ENCODE assay signal across 14 mouse cellular contexts in the genomic region with DNA sequence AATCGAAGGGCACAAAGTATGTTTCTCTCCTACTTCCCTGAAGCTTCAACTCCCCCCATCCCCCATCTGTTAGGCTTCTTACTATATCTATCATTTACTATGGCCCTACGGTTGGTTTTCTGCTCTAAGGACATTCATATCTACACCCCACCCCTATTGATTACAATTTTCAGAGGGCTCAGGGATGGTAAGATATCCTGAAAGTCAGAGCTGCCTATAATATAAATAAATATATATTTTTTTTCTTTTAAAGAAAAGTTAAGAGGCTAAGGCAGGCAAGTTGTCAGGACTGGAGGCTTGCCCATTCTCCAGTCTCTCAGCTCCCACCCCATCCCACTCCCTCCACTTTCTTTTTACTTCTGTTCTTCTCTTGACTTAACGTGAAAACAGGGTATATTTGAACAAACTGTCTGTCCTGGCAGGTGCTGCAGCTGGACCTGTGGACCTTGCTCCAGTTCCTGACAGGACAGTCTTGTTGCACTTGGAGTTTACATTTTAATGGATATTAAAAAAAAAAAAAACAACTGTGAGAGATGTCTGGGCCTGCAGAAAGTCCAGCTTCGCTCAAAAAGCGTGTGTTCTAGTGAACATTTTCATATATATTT. TPM values are rescaled to one million over a fixed set of nuclear protein-coding genes. Genes with fewer than 3 reads are reported as not detected.
DNase-seq lines count a peak whose midpoint lies in the region; ATAC-seq lines count a peak whose summit lies in the region.
"Had no signal": no experiment of that assay in that cellular context is flagged by ENCODE, and none has a peak within 500 bp of the region (broad histone marks: within the 10 kb centered on the region; RNA-seq: fewer than 3 reads in every experiment).

No protein-coding gene starts in this region.

- peak overlapping the region; percentile 99 for H3K27ac ChIP-seq in lung, embryonic 15.5 days
- peak overlapping the region; percentile 84; the same call in 1 of the 2 replicates for H3K27ac ChIP-seq in intestine, embryonic 16.5 days (ENCODE audit: low read length)
- H3K27ac ChIP-seq in limb, embryonic 11.5 days (replicated peaks; ENCODE audit: low read depth, low read length) = no peak overlapping the region
- H3K27ac ChIP-seq: embryonic facial prominence, embryonic 13.5 days; forebrain, embryonic 15.5 days; midbrain, embryonic 12.5 days had no signal

- H3K9ac ChIP-seq in lung, embryonic 15.5 days = 0 out of 2 replicates have a peak overlapping the region, but pooled peaks have one; percentile 70
- H3K9ac ChIP-seq in intestine, embryonic 16.5 days (ENCODE audit: low read depth, low read length) = no peak overlapping the region
- H3K9ac ChIP-seq in limb, embryonic 11.5 days (ENCODE audit: low read length) = no peak overlapping the region
- H3K9ac ChIP-seq: embryonic facial prominence, embryonic 13.5 days; forebrain, embryonic 15.5 days; midbrain, embryonic 12.5 days had no signal

- 40% methylated on average over 5 of the region's 5 CpGs for WGBS in lung, embryonic 15.5 days
- WGBS in intestine, embryonic 16.5 days = 41% methylated on average over 5 of the region's 5 CpGs
- 40% methylated on average over 5 of the region's 5 CpGs for WGBS in limb, embryonic 11.5 days

- peaks cover 57% of the 10 kb centered on the region for H3K4me1 ChIP-seq in lung, embryonic 15.5 days
- peaks cover 47% of the 10 kb centered on the region for H3K4me1 ChIP-seq in intestine, embryonic 16.5 days (ENCODE audit: control insufficient read depth, insufficient read depth, low read length)
- H3K4me1 ChIP-seq in limb, embryonic 11.5 days (ENCODE audit: control insufficient read depth, insufficient read depth, low read length) = peaks cover 33% of the 10 kb centered on the region

- H3K36me3 ChIP-seq in lung, embryonic 15.5 days = no peaks in the 10 kb centered on the region
- H3K36me3 ChIP-seq in intestine, embryonic 16.5 days (ENCODE audit: control insufficient read depth, insufficient read depth, low read length) = no peaks in the 10 kb centered on the region
- H3K36me3 ChIP-seq in limb, embryonic 11.5 days (ENCODE audit: control insufficient read depth, insufficient read depth, low read length) = no peaks in the 10 kb centered on the region
- H3K36me3 ChIP-seq: embryonic facial prominence, embryonic 13.5 days; forebrain, embryonic 15.5 days; midbrain, embryonic 12.5 days had no signal

- H3K4me2 ChIP-seq in lung, embryonic 15.5 days = peak overlapping the region; percentile 80
- H3K4me2 ChIP-seq in intestine, embryonic 16.5 days (ENCODE audit: low read depth, low read length) = no peak overlapping the region
- no peak overlapping the region for H3K4me2 ChIP-seq in limb, embryonic 11.5 days (ENCODE audit: low read depth, severe bottlenecking)
- H3K4me2 ChIP-seq: embryonic facial prominence, embryonic 13.5 days; forebrain, embryonic 15.5 days; midbrain, embryonic 12.5 days had no signal

- H3K4me3 ChIP-seq in lung, embryonic 15.5 days = no peak overlapping the region
- no peak overlapping the region for H3K4me3 ChIP-seq in intestine, embryonic 16.5 days (ENCODE audit: low read length)
- no peak overlapping the region for H3K4me3 ChIP-seq in limb, embryonic 11.5 days (ENCODE audit: low read depth, low read length)
- H3K4me3 ChIP-seq: embryonic facial prominence, embryonic 13.5 days; forebrain, embryonic 15.5 days; midbrain, embryonic 12.5 days had no signal

- no peak for ATAC-seq in lung, embryonic 15.5 days (ENCODE audit: borderline replicate concordance, extremely low read depth, low FRiP score, low TSS enrichment)
- ATAC-seq in intestine, embryonic 16.5 days = no peak
- ATAC-seq in limb, embryonic 11.5 days (ENCODE audit: insufficient number of reproducible peaks, low FRiP score, low TSS enrichment, low read depth) = no peak
- ATAC-seq: forebrain, embryonic 15.5 days had no signal

- peaks cover 70% of the 10 kb centered on the region for H3K27me3 ChIP-seq in lung, embryonic 15.5 days
- peaks cover 11% of the 10 kb centered on the region; the same call in 1 of the 2 replicates for H3K27me3 ChIP-seq in intestine, embryonic 16.5 days (replicated peaks; ENCODE audit: control insufficient read depth, insufficient read depth, low read length)
- peaks cover 81% of the 10 kb centered on the region for H3K27me3 ChIP-seq in limb, embryonic 11.5 days (ENCODE audit: control insufficient read depth, insufficient read depth, low read length)

- no peaks in the 10 kb centered on the region for H3K9me3 ChIP-seq in lung, embryonic 15.5 days
- H3K9me3 ChIP-seq in intestine, embryonic 16.5 days (ENCODE audit: control insufficient read depth, low read length) = no peaks in the 10 kb centered on the region
- H3K9me3 ChIP-seq in limb, embryonic 11.5 days (ENCODE audit: control insufficient read depth, low read length) = no peaks in the 10 kb centered on the region
- H3K9me3 ChIP-seq: embryonic facial prominence, embryonic 13.5 days; forebrain, embryonic 15.5 days; midbrain, embryonic 12.5 days had no signal

- DNase-seq in lung, adult 18-20 months = no peak
- peak; percentile 40 for DNase-seq in limb, embryonic 11.5 days (ENCODE audit: low spot score)
- no peak for DNase-seq in spleen, postnatal 10 days (ENCODE audit: low spot score in 2 of 2)
- DNase-seq in retina, embryonic 14.5 days (ENCODE audit: low spot score) = no peak
- DNase-seq in heart, adult 18-20 months = no peak
- DNase-seq: cerebellum, postnatal 10 days; heart, postnatal 10 days; lung, postnatal 14 days had no signal

RNA-seq across cellular contexts. Expression of gene Hoxb2, which starts 3.3 kb away (rescaled TPM):
- 36.9 and 39.2 TPM in 2 replicates for polyA plus RNA-seq in lung, embryonic 15.5 days (2015; fragmentation: Nextera tagmentation; extraction: Ambion mirVana)
- 9.6 and 11.6 TPM in 2 replicates for polyA plus RNA-seq in intestine, embryonic 16.5 days (2015; fragmentation: Nextera tagmentation; extraction: Ambion mirVana)
- polyA plus RNA-seq in limb, embryonic 11.5 days (2014; fragmentation: Nextera tagmentation; extraction: Ambion mirVana) = 7.5 and 10.7 TPM in 2 replicates
- total RNA-seq in heart, adult 18-20 months (2021) = under 1 TPM; 0.46 to 0.62 TPM
- total RNA-seq: left cerebral cortex, postnatal 25 days had no signal
- polyA plus RNA-seq: forebrain, embryonic 15.5 days had no signal

RNA-seq across cellular contexts. Expression of gene Hoxb1, which starts 18.5 kb away (rescaled TPM):
- 0.14 TPM in 1 of 2 replicates, not detected in the other for polyA plus RNA-seq in lung, embryonic 15.5 days (2015; fragmentation: Nextera tagmentation; extraction: Ambion mirVana)
- polyA plus RNA-seq in intestine, embryonic 16.5 days (2015; fragmentation: Nextera tagmentation; extraction: Ambion mirVana) = not detected in 2 replicates
- polyA plus RNA-seq in limb, embryonic 11.5 days (2014; fragmentation: Nextera tagmentation; extraction: Ambion mirVana) = 0.58 TPM in 1 of 2 replicates, not detected in the other
- not detected for total RNA-seq in heart, adult 18-20 months (2021)
- total RNA-seq: heart, postnatal 10 days; left cerebral cortex, postnatal 25 days had no signal
- polyA plus RNA-seq: embryonic facial prominence, embryonic 13.5 days; forebrain, embryonic 15.5 days; midbrain, embryonic 12.5 days had no signal

RNA-seq across cellular contexts. Expression of gene Hoxb3, which starts 23.9 kb away (rescaled TPM):
- 3.0 and 3.8 TPM in 2 replicates for polyA plus RNA-seq in lung, embryonic 15.5 days (2015; fragmentation: Nextera tagmentation; extraction: Ambion mirVana)
- polyA plus RNA-seq in intestine, embryonic 16.5 days (2015; fragmentation: Nextera tagmentation; extraction: Ambion mirVana) = 1.4 and 1.5 TPM in 2 replicates
- 0.68 and 0.78 TPM in 2 replicates for polyA plus RNA-seq in limb, embryonic 11.5 days (2014; fragmentation: Nextera tagmentation; extraction: Ambion mirVana)
- under 1 TPM; 0.12 to 0.57 TPM for total RNA-seq in heart, adult 18-20 months (2021)
- total RNA-seq: left cerebral cortex, postnatal 25 days had no signal
- polyA plus RNA-seq: embryonic facial prominence, embryonic 13.5 days; forebrain, embryonic 15.5 days; midbrain, embryonic 12.5 days had no signal

RNA-seq across cellular contexts. Expression of gene Hoxb4, which starts 29.0 kb away (rescaled TPM):
- polyA plus RNA-seq in lung, embryonic 15.5 days (2015; fragmentation: Nextera tagmentation; extraction: Ambion mirVana) = 4.3 and 4.4 TPM in 2 replicates
- polyA plus RNA-seq in intestine, embryonic 16.5 days (2015; fragmentation: Nextera tagmentation; extraction: Ambion mirVana) = 1.8 and 2.0 TPM in 2 replicates
- polyA plus RNA-seq in limb, embryonic 11.5 days (2014; fragmentation: Nextera tagmentation; extraction: Ambion mirVana) = 0.33 and 0.45 TPM in 2 replicates
- under 1 TPM; 0.62 to 0.64 TPM for total RNA-seq in heart, adult 18-20 months (2021)
- total RNA-seq: left cerebral cortex, postnatal 25 days had no signal
- polyA plus RNA-seq: forebrain, embryonic 15.5 days; midbrain, embryonic 12.5 days had no signal

RNA-seq across cellular contexts. Expression of gene Hoxb5, which starts 43.9 kb away (rescaled TPM):
- polyA plus RNA-seq in lung, embryonic 15.5 days (2015; fragmentation: Nextera tagmentation; extraction: Ambion mirVana) = 46.1 and 54.1 TPM in 2 replicates
- 26.4 and 28.7 TPM in 2 replicates for polyA plus RNA-seq in intestine, embryonic 16.5 days (2015; fragmentation: Nextera tagmentation; extraction: Ambion mirVana)
- polyA plus RNA-seq in limb, embryonic 11.5 days (2014; fragmentation: Nextera tagmentation; extraction: Ambion mirVana) = 2.1 and 2.6 TPM in 2 replicates
- total RNA-seq in heart, adult 18-20 months (2021) = under 1 TPM; 0.12 to 0.21 TPM
- total RNA-seq: left cerebral cortex, postnatal 25 days had no signal
- polyA plus RNA-seq: forebrain, embryonic 15.5 days; midbrain, embryonic 12.5 days had no signal
